ENCODE assay signal across 1 mouse cellular context in the genomic region with DNA sequence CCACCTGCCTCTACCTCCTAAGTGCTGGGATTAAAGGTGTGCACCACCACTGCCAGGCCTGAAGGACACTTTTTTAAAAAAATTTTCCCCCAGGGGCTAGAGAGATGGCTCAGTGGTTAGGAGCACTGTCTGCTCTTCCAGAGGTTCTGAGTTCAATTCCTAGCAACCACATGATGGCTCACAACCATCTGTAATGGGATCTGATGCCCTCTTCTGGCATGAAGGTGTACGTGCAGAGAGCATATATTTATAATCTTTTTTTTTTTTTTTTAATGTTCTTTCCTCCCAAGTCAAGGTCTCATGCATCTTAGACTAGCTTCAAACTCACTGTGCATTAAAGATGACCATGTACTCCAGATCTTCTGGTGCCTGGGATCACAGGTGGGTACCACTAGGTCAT.
TF ChIP-seq lines count a peak whose summit lies in the region.

No protein-coding gene starts in this region.

TF ChIP-seq in MEL, 35 proteins besides CTCF, POLR2A, EP300 and RAD21:
- TF ChIP-seq ZNF384 (IDR thresholded peaks at IDR 0.05; ENCODE audit: low read depth, low read length), result peak; percentile 69
- TF ChIP-seq SMC3 (IDR thresholded peaks at IDR 0.05; ENCODE audit: low read depth, low read length), result peak; percentile 44
